Mouse (Mus musculus) ES-Bruce4 (cell line): ENCODE data around the gene Spaca1.
"Not testable (repeated sequence)": the region's sequence is repeated elsewhere in the genome, so short reads cannot be mapped to it uniquely, and the experiment has no call there.

Experiments
- CTCF ChIP-seq: IDR thresholded peaks from one replicate; pipeline ENCODE4 v1.8.1; 2011; ENCODE audit warnings: low read depth, low read length
- EP300 ChIP-seq: IDR thresholded peaks from 2 replicates; pipeline ENCODE4 v1.6.1; 2011; ENCODE audit warnings: low read depth, low read length; ENCODE audit not compliant: insufficient read depth
- POLR2A ChIP-seq: IDR thresholded peaks from one replicate; pipeline ENCODE4 v1.8.1; 2011; ENCODE audit warnings: low read length; ENCODE audit not compliant: insufficient read depth

DNA sequence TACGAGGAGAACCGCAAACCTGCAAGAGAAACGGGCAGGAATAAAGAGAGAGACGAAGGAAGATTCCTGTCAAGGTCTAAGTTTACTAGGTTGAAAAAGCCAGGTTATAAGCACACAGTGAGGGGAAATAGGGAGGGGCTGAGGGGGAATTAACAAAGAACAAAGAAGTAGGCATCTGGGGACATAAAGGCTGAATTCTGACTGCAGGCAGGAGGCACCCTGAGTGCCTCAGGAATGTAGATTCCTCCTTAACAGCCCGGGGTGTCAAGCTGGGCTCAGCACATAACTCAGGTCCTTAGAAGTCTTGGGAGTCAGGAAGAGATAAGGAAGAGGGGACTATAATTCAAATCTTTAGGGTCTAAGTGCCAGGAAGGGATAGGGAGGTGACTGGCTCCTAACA, 37.3 kb upstream of the Spaca1 start:
- TF ChIP-seq CTCF, POLR2A, EP300: not testable (repeated sequence)
